Mouse (Mus musculus) gastrocnemius, adult 8-10 months (tissue): Measurements from ENCODE around the gene Smim6. TPM values are rescaled to one million over a fixed set of nuclear protein-coding genes. Genes with fewer than 3 reads are reported as not detected.

Source experiments
- DNase-seq, 2 experiments: peaks; one replicate each; pipeline ENCODE4 v3.0.0; 2022; ENCODE audit warnings: low spot score in 2 of 2
- total RNA-seq, 4 experiments: library from RNA; stranded (reverse); gene quantifications; 2 replicates each; pipeline ENCODE4 v1.2.4; 2022

The Smim6 gene
- total RNA-seq, 4 experiments from 2014 or later = not detected

GRCm38 (mm10) chr11:115900561-115901337 is 11.1 kb upstream of the Smim6 start:
- no peak for DNase-seq

- no peak for DNase-seq
Observed at GRCm38 (mm10) chr11:115901338-115902161, 10.3 kb upstream of the Smim6 start.

GRCm38 (mm10) chr11:115902177-115902576 is 9.6 kb upstream of the Smim6 start:
- no peak for DNase-seq

- DNase-seq = peak in 1 of 2 experiments; percentile 38
Observed at GRCm38 (mm10) chr11:115902831-115903230, 9.0 kb upstream of the Smim6 start.

- no peak for DNase-seq
Observed at GRCm38 (mm10) chr11:115903384-115904230, 8.2 kb upstream of the Smim6 start.

- no peak for DNase-seq
Observed at GRCm38 (mm10) chr11:115904231-115904955, 7.4 kb upstream of the Smim6 start.

- no peak for DNase-seq
Observed at GRCm38 (mm10) chr11:115904956-115905790, 6.6 kb upstream of the Smim6 start.

GRCm38 (mm10) chr11:115906116-115906515 is 5.7 kb upstream of the Smim6 start:
- no peak for DNase-seq

GRCm38 (mm10) chr11:115906521-115906920 is 5.3 kb upstream of the Smim6 start:
- no peak for DNase-seq

- DNase-seq = no peak
Observed at GRCm38 (mm10) chr11:115911134-115911561, 669 bp upstream of the Smim6 start.

GRCm38 (mm10) chr11:115916579-115916978 is 4.8 kb downstream of the Smim6 start:
- DNase-seq = no peak

- DNase-seq = no peak
Observed at GRCm38 (mm10) chr11:115918637-115919036, 6.8 kb downstream of the Smim6 start.

GRCm38 (mm10) chr11:115919073-115919472 is 7.3 kb downstream of the Smim6 start:
- no peak for DNase-seq

GRCm38 (mm10) chr11:115920110-115920818 is 8.4 kb downstream of the Smim6 start:
- no peak for DNase-seq

GRCm38 (mm10) chr11:115921986-115922385 is 10.2 kb downstream of the Smim6 start:
- DNase-seq = no peak

- no peak for DNase-seq
Observed at GRCm38 (mm10) chr11:115929031-115929430, 17.2 kb downstream of the Smim6 start.

- no peak for DNase-seq
Observed at GRCm38 (mm10) chr11:115929818-115930217, 18.0 kb downstream of the Smim6 start.

- no peak for DNase-seq
Observed at GRCm38 (mm10) chr11:115931235-115931634, 19.4 kb downstream of the Smim6 start.

GRCm38 (mm10) chr11:115933108-115933746 is 21.4 kb downstream of the Smim6 start, which contains the start of the genes Sap30bp and Recql5:
Sap30bp (plus strand) TSS chr11:115933282.
Recql5 (minus strand) TSS chr11:115933477.
- peak; percentile 92 to 95 for DNase-seq
